Mouse (Mus musculus): ENCODE measurements around the gene Gmppa.

Gmppa gene

GRCm38 (mm10) chr1:75486561-75486960 lies 50.8 kb downstream of the Gmppa start:
- no peak for DNase-seq (ENCODE audit: low read depth, low spot score)

- DNase-seq (ENCODE audit: low read depth, low spot score) = no peak
These were observed 51.3 kb downstream of the Gmppa start for GRCm38 (mm10) chr1:75487040-75487404.

- DNase-seq (ENCODE audit: low read depth, low spot score) = peak; percentile 95
These were observed 51.9 kb downstream of the Gmppa start for GRCm38 (mm10) chr1:75487405-75488161.

- no peak for DNase-seq (ENCODE audit: low read depth, low spot score)
These were observed 55.2 kb downstream of the Gmppa start for GRCm38 (mm10) chr1:75490785-75491551.

GRCm38 (mm10) chr1:75492579-75493170 lies 56.9 kb downstream of the Gmppa start:
- DNase-seq (ENCODE audit: low read depth, low spot score) = no peak
